Mouse (Mus musculus): ENCODE measurements around the gene Wdfy4.
A peak's percentile ranks its signal among the peaks of the same experiment; 100 is the strongest.

Gene Wdfy4

GRCm38 (mm10) chr14:33189849-33190423, 4.6 kb upstream of the Wdfy4 start:
- DNase-seq (ENCODE audit: low read depth, low spot score), result no peak

GRCm38 (mm10) chr14:33189230-33189629, 3.9 kb upstream of the Wdfy4 start:
- no peak for DNase-seq (ENCODE audit: low read depth, low spot score)

GRCm38 (mm10) chr14:33187201-33187600, 1.9 kb upstream of the Wdfy4 start:
- DNase-seq (ENCODE audit: low read depth, low spot score), result no peak

GRCm38 (mm10) chr14:33180102-33180501, 5.2 kb downstream of the Wdfy4 start:
- no peak for DNase-seq (ENCODE audit: low read depth, low spot score)

GRCm38 (mm10) chr14:33175059-33175821, 10.1 kb downstream of the Wdfy4 start:
- no peak for DNase-seq (ENCODE audit: low read depth, low spot score)

GRCm38 (mm10) chr14:33171942-33172341, 13.4 kb downstream of the Wdfy4 start:
- no peak for DNase-seq (ENCODE audit: low read depth, low spot score)

- no peak for DNase-seq (ENCODE audit: low read depth, low spot score)
These were observed 16.6 kb downstream of the Wdfy4 start for GRCm38 (mm10) chr14:33168750-33169149.

- no peak for DNase-seq (ENCODE audit: low read depth, low spot score)
These were observed 23.1 kb downstream of the Wdfy4 start for GRCm38 (mm10) chr14:33162238-33162637.

GRCm38 (mm10) chr14:33158268-33158667, 27.0 kb downstream of the Wdfy4 start:
- DNase-seq (ENCODE audit: low read depth, low spot score), result no peak

- DNase-seq (ENCODE audit: low read depth, low spot score), result no peak
These were observed 32.4 kb downstream of the Wdfy4 start for GRCm38 (mm10) chr14:33152941-33153340.

- DNase-seq (ENCODE audit: low read depth, low spot score), result peak; percentile 37
These were observed 39.0 kb downstream of the Wdfy4 start for GRCm38 (mm10) chr14:33146287-33146686.

GRCm38 (mm10) chr14:33136843-33137242, 48.5 kb downstream of the Wdfy4 start:
- DNase-seq (ENCODE audit: low read depth, low spot score), result no peak

- no peak for DNase-seq (ENCODE audit: low read depth, low spot score)
These were observed 50.1 kb downstream of the Wdfy4 start for GRCm38 (mm10) chr14:33135170-33135569.

GRCm38 (mm10) chr14:33131044-33131758, 54.1 kb downstream of the Wdfy4 start:
- no peak for DNase-seq (ENCODE audit: low read depth, low spot score)

GRCm38 (mm10) chr14:33116590-33116989, 68.7 kb downstream of the Wdfy4 start:
- DNase-seq (ENCODE audit: low read depth, low spot score), result no peak

GRCm38 (mm10) chr14:33104809-33105208, 80.5 kb downstream of the Wdfy4 start:
- DNase-seq (ENCODE audit: low read depth, low spot score), result no peak

GRCm38 (mm10) chr14:33101609-33102008, 83.7 kb downstream of the Wdfy4 start:
- DNase-seq (ENCODE audit: low read depth, low spot score), result no peak

GRCm38 (mm10) chr14:33099926-33100325, 85.4 kb downstream of the Wdfy4 start:
- no peak for DNase-seq (ENCODE audit: low read depth, low spot score)

GRCm38 (mm10) chr14:33099111-33099510, 86.2 kb downstream of the Wdfy4 start:
- no peak for DNase-seq (ENCODE audit: low read depth, low spot score)

GRCm38 (mm10) chr14:33096462-33096861, 88.8 kb downstream of the Wdfy4 start:
- DNase-seq (ENCODE audit: low read depth, low spot score), result no peak

GRCm38 (mm10) chr14:33083326-33083725, 102.0 kb downstream of the Wdfy4 start:
- no peak for DNase-seq (ENCODE audit: low read depth, low spot score)

- DNase-seq (ENCODE audit: low read depth, low spot score), result no peak
These were observed 103.0 kb downstream of the Wdfy4 start for GRCm38 (mm10) chr14:33082301-33082700.

Data from 3T3-L1 (cell line).